Mouse (Mus musculus): ENCODE results near the gene Itpkb.

- TF ChIP-seq TAL1 (conservative IDR thresholded peaks at IDR 0.05; ENCODE audit: low read depth, low read length) (no peak), CTCF (IDR thresholded peaks at IDR 0.05; ENCODE audit: low read depth, low read length) (no peak)
These were observed 68.2 kb downstream of the Itpkb start for GRCm38 (mm10) chr1:180398446-180398845.

All from G1E (cell line).